ENCODE assay signal across 11 mouse cellular contexts in genomic region chr10:60577920-60578737, GRCm38 (mm10).
DNase-seq lines count a peak whose midpoint lies in the region; ATAC-seq and TF ChIP-seq lines count a peak whose summit lies in the region.
"Had no signal": no experiment of that assay in that cellular context is flagged by ENCODE, and none has a peak within 500 bp of the region (broad histone marks: within the 10 kb centered on the region; RNA-seq: fewer than 3 reads in every experiment).

No protein-coding gene starts in this region.

- H3K4me1 ChIP-seq in heart, embryonic 11.5 days (ENCODE audit: control insufficient read depth, insufficient read depth, low read length), result peaks cover 10% of the 10 kb centered on the region
- peaks cover 19% of the 10 kb centered on the region for H3K4me1 ChIP-seq in liver, postnatal 0 days (ENCODE audit: insufficient read depth)

- H3K27ac ChIP-seq in heart, embryonic 11.5 days (ENCODE audit: low read depth, low read length), result peak overlapping the region; percentile 63
- peak overlapping the region; percentile 85 for H3K27ac ChIP-seq in liver, postnatal 0 days (ENCODE audit: low read depth)
- H3K27ac ChIP-seq: layer of hippocampus, adult 2 months; midbrain, embryonic 15.5 days had no signal

- H3K9ac ChIP-seq in heart, embryonic 11.5 days (ENCODE audit: low read depth, low read length), result no peak overlapping the region
- H3K9ac ChIP-seq in liver, postnatal 0 days (replicated peaks), result 0 out of 2 replicates have a peak overlapping the region, but pooled peaks have one; percentile 22
- H3K9ac ChIP-seq: midbrain, embryonic 15.5 days had no signal

- no peaks in the 10 kb centered on the region for H3K36me3 ChIP-seq in heart, embryonic 11.5 days (ENCODE audit: control insufficient read depth, insufficient read depth, low read length)
- H3K36me3 ChIP-seq in liver, postnatal 0 days (replicated peaks; ENCODE audit: insufficient read depth, low read length), result no peaks in the 10 kb centered on the region
- H3K36me3 ChIP-seq: midbrain, embryonic 15.5 days had no signal

- 74% methylated on average over 12 of the region's 12 CpGs for WGBS in heart, embryonic 11.5 days (ENCODE audit: insufficient replicate concordance)
- 70% methylated on average over 12 of the region's 12 CpGs for WGBS in liver, postnatal 0 days (ENCODE audit: insufficient replicate concordance)

- intact Hi-C loops in heart, postnatal 14 days (cut with DNase I), result no loop called here

- DNase-seq in heart, postnatal 14 days, result no peak
- DNase-seq in 3T3-L1 (ENCODE audit: low read depth, low spot score) (peak; percentile 40), NIH3T3 (ENCODE audit: low read depth) (peak; percentile 70)
- DNase-seq in liver, postnatal 0 days, result peak; percentile 47
- no peak for DNase-seq in gastrocnemius, postnatal 4 days (ENCODE audit: low spot score in 2 of 2)
- DNase-seq in lung, postnatal 36 days, result no peak
- DNase-seq: right cerebral cortex, adult 18-20 months; thymus, postnatal 4 days had no signal

- TF ChIP-seq EP300 in liver, postnatal 0 days (IDR thresholded peaks at IDR 0.05; ENCODE audit: low read depth), result peak; percentile 71

- no peaks in the 10 kb centered on the region for H3K9me3 ChIP-seq in heart, embryonic 11.5 days (replicated peaks; ENCODE audit: control insufficient read depth, low read length)
- H3K9me3 ChIP-seq in liver, postnatal 0 days (ENCODE audit: low read length), result no peaks in the 10 kb centered on the region
- H3K9me3 ChIP-seq: midbrain, embryonic 15.5 days had no signal

- H3K4me3 ChIP-seq in heart, embryonic 11.5 days (ENCODE audit: low read depth, low read length), result no peak overlapping the region
- H3K4me3 ChIP-seq in liver, postnatal 0 days (ENCODE audit: low read depth, low read length), result no peak overlapping the region
- H3K4me3 ChIP-seq: layer of hippocampus, adult 2 months; midbrain, embryonic 15.5 days had no signal

- TF ChIP-seq CTCF in liver, postnatal 0 days (IDR thresholded peaks at IDR 0.05; ENCODE audit: low read depth), result no peak

- no peak overlapping the region for H3K4me2 ChIP-seq in heart, embryonic 11.5 days
- peak overlapping the region; percentile 37; the same call in 1 of the 2 replicates for H3K4me2 ChIP-seq in liver, postnatal 0 days (ENCODE audit: low read depth, low read length)
- H3K4me2 ChIP-seq: midbrain, embryonic 15.5 days had no signal

- no peaks in the 10 kb centered on the region for H3K27me3 ChIP-seq in heart, embryonic 11.5 days (ENCODE audit: control insufficient read depth, insufficient read depth, low read length)
- no peaks in the 10 kb centered on the region for H3K27me3 ChIP-seq in liver, postnatal 0 days (ENCODE audit: insufficient read depth, low read length)
- H3K27me3 ChIP-seq: midbrain, embryonic 15.5 days had no signal

- no peak for ATAC-seq in heart, embryonic 11.5 days (replicated peaks; ENCODE audit: insufficient number of reproducible peaks, low FRiP score, low TSS enrichment)
- peak; percentile 78 for ATAC-seq in liver, postnatal 0 days

Comparison
In these comparisons a context has a peak if more than half of its experiments do, and no peak if none do; other contexts are left out.
1. DNase-seq: peak in 3T3-L1 (single experiment), NIH3T3 (single experiment) and liver, postnatal 0 days (single experiment); none in heart, postnatal 14 days (0 of 2), gastrocnemius, postnatal 4 days (0 of 2) and lung, postnatal 36 days (single experiment).